Mouse (Mus musculus) stomach, postnatal 0 days (tissue): Measurements from ENCODE around the gene Spem2.

Experiments used
- CTCF ChIP-seq: IDR thresholded peaks from 2 replicates; pipeline ENCODE4 v1.5.1; 2016; ENCODE audit warnings: antibody characterized with exemption, low read depth, mild to moderate bottlenecking, moderate library complexity
- EP300 ChIP-seq: optimal IDR thresholded peaks from 2 replicates; pipeline ENCODE3; 2016; ENCODE audit warnings: antibody characterized with exemption

DNA sequence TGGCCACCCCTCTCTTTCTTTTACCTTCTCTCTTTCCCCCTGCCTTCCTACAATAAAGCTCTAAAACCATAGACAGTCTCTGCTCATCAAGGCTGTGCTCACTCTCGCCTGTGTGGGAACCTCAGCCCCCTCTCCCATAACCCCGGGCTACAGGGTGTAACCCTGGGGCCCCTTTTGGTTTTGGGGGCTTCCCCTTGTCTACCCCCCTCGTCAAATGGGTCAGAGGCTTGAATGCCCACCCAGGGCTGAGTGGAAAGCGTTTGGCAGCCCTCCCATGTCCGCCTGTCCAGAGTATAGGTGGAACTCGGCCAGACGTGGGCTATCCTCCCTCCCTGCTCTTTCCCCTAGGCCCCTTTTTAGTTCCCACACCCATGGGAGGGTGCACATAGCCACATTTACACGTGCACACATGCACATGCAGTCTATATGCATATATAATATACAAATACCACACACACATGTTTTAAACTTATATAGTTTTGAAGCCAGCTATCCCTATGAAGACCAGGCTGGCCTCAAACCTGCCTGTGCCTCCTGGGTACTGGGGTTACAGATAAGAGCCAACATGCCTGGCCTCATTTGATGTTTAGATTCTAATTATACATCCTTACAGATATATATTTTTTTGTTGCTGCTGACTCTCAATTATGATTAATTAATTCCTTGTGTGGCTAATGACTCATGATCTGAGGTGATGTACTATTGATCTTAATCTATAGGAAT lies 46.0 kb upstream of the Spem2 start:
- no peak for TF ChIP-seq CTCF
- TF ChIP-seq EP300: no peak
